Mouse (Mus musculus) forebrain, embryonic 12.5 days (tissue): ENCODE measurements around the gene Fbxo46. TPM values are rescaled to one million over a fixed set of nuclear protein-coding genes. Genes with fewer than 3 reads are reported as not detected.

ENCODE experiments used
- ATAC-seq: fragments of 200-750 bp; cut with Nextera tagmentation; 2 replicates; pipeline ENCODE4 v1.8.0; 2017; ENCODE audit warnings: moderate TSS enrichment; ENCODE audit not compliant: low FRiP score
- H3K27ac ChIP-seq: fragments of 300-500 bp; sonication (generic); 2 replicates; pipeline ENCODE4 v1.5.1; 2016; ENCODE audit warnings: mild to moderate bottlenecking
- H3K27me3 ChIP-seq: fragments of 300-500 bp; sonication (generic); 2 replicates; pipeline ENCODE4 v1.6.1; 2016; ENCODE audit warnings: mild to moderate bottlenecking
- H3K36me3 ChIP-seq: fragments of 300-500 bp; sonication (generic); replicated peaks from 2 replicates; pipeline ENCODE4 v1.6.1; 2016; ENCODE audit warnings: mild to moderate bottlenecking
- H3K4me1 ChIP-seq: fragments of 300-500 bp; sonication (generic); 2 replicates; pipeline ENCODE4 v1.6.1; 2016
- H3K4me2 ChIP-seq: fragments of 300-500 bp; sonication (generic); 2 replicates; pipeline ENCODE4 v1.6.1; 2016; ENCODE audit warnings: mild to moderate bottlenecking, moderate library complexity
- H3K4me3 ChIP-seq: fragments of 300-500 bp; sonication (generic); replicated peaks from 2 replicates; pipeline ENCODE4 v1.5.1; 2016; ENCODE audit warnings: mild to moderate bottlenecking
- H3K9ac ChIP-seq: fragments of 300-500 bp; sonication (generic); 2 replicates; pipeline ENCODE4 v1.6.1; 2016; ENCODE audit warnings: mild to moderate bottlenecking
- H3K9me3 ChIP-seq: fragments of 300-500 bp; sonication (generic); 2 replicates; pipeline ENCODE4 v1.6.1; 2016
- WGBS: fragments of 180-500 bp; shearing (Covaris S2); methylation state at CpG from one replicate; pipeline ENCODE4 v1.1.7; 2016; 5-methylcytosine and 5-hydroxymethylcytosine counted together
- polyA plus RNA-seq: library from polyadenylated mRNA; unstranded; fragments of >200 nt; fragmentation: Nextera tagmentation; extraction: Ambion mirVana; gene quantifications from 2 replicates; pipeline ENCODE4 v1.2.1, GENCODE M21; 2016

Fbxo46 gene
- polyA plus RNA-seq, 1 experiment from 2014 or later, result 18.4 TPM

- Histone ChIP-seq H3K4me2 (no peak overlapping the region), H3K27ac (no peak overlapping the region), H3K9ac (no peak overlapping the region), H3K4me1 (peaks cover 20% of the 10 kb centered on the region), H3K4me3 (0 out of 2 replicates have a peak overlapping the region, but pooled peaks have one; percentile 74), H3K36me3 (no peaks in the 10 kb centered on the region), H3K27me3 (peaks cover 12% of the 10 kb centered on the region), H3K9me3 (peaks cover 11% of the 10 kb centered on the region)
- WGBS, result 92% methylated on average over 8 of the region's 8 CpGs
- peak; percentile 28; the same call in 1 of the 2 replicates for ATAC-seq
These were observed 576 bp upstream of the Fbxo46 start for GRCm38 (mm10) chr7:19119083-19119482.

GRCm38 (mm10) chr7:19121686-19122085 lies 2.0 kb downstream of the Fbxo46 start:
- no peak for ATAC-seq
- peaks cover 20% of the 10 kb centered on the region for H3K4me1 ChIP-seq
- H3K4me3 ChIP-seq, result no peak overlapping the region
- H3K9me3 ChIP-seq, result peaks cover 11% of the 10 kb centered on the region
- H3K36me3 ChIP-seq, result 0 out of 2 replicates have a peak, but pooled peaks cover 7% of the 10 kb centered on the region
- peaks cover 12% of the 10 kb centered on the region for H3K27me3 ChIP-seq
- 95% methylated on average over 4 of the region's 4 CpGs for WGBS
- no peak overlapping the region for H3K9ac ChIP-seq
- no peak overlapping the region for H3K27ac ChIP-seq
- no peak overlapping the region for H3K4me2 ChIP-seq

DNA sequence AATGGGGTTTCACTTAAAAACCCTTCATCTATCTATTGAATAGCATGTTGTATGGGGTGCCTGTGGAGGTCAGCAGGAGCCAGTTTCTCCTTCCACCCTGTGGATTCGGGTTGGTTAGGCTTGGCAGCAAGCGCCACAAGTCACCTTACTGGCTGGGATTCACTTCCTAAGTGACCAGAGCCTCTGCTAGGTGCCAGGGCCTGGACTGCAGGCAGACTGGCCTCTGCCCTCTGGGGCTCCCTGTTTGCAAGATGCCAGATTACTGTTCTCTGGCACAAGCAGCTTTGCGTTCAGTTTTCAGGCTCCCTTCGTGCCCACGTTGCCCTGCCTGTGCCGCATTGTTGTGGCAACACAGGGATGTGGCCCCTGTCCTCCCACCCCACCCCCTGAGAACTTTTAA lies 5.1 kb downstream of the Fbxo46 start:
- 90% methylated on average over 6 of the region's 6 CpGs for WGBS
- Histone ChIP-seq H3K36me3 (0 out of 2 replicates have a peak, but pooled peaks cover 12% of the 10 kb centered on the region), H3K4me1 (peaks cover 13% of the 10 kb centered on the region), H3K9me3 (no peaks in the 10 kb centered on the region), H3K4me2 (no peak overlapping the region), H3K9ac (no peak overlapping the region), H3K27ac (no peak overlapping the region), H3K4me3 (no peak overlapping the region), H3K27me3 (no peaks in the 10 kb centered on the region)
- ATAC-seq, result no peak

- ATAC-seq, result no peak
- WGBS, result 97% methylated on average over 5 of the region's 5 CpGs
- no peaks in the 10 kb centered on the region for H3K9me3 ChIP-seq
These were observed 8.1 kb downstream of the Fbxo46 start for GRCm38 (mm10) chr7:19127744-19128143.

GRCm38 (mm10) chr7:19129396-19129795 lies 9.7 kb downstream of the Fbxo46 start:
- Histone ChIP-seq H3K9me3 (no peaks in the 10 kb centered on the region), H3K9ac (no peak overlapping the region), H3K27me3 (no peaks in the 10 kb centered on the region), H3K36me3 (0 out of 2 replicates have a peak, but pooled peaks cover 12% of the 10 kb centered on the region), H3K27ac (no peak overlapping the region), H3K4me1 (peaks cover 13% of the 10 kb centered on the region), H3K4me3 (no peak overlapping the region), H3K4me2 (no peak overlapping the region)
- WGBS, result 95% methylated on average over 5 of the region's 5 CpGs
- no peak for ATAC-seq

More at GRCm38 (mm10) chr7:19127744-19128143, 8.1 kb downstream of the Fbxo46 start:
- Histone ChIP-seq H3K36me3 (0 out of 2 replicates have a peak, but pooled peaks cover 12% of the 10 kb centered on the region), H3K4me3 (no peak overlapping the region), H3K4me2 (no peak overlapping the region), H3K27ac (no peak overlapping the region), H3K27me3 (no peaks in the 10 kb centered on the region), H3K9ac (no peak overlapping the region), H3K4me1 (peaks cover 13% of the 10 kb centered on the region)

DNA sequence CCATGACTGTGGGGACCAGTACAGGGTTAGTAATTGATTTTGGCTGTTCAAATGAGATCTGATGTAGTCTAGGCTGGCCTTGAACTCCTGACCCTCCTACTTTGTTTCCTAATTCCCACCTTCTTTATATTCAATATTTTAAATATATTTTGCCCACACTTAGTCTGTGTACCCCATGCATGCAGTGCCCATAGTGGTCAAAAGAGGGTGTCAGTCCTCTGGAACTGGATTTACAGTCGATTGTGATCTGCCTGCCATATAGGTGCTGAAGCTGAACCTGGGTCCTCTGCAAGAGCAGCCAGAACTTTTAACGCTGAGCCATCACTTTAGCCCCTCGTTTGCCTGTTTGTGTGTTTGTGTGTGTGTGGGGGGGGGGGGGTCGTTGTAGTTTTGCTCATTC lies 11.0 kb downstream of the Fbxo46 start:
- Histone ChIP-seq H3K9me3 (no peaks in the 10 kb centered on the region), H3K36me3 (peaks cover 16% of the 10 kb centered on the region), H3K27ac (peak overlapping the region; percentile 91), H3K4me1 (peaks cover 13% of the 10 kb centered on the region), H3K27me3 (no peaks in the 10 kb centered on the region), H3K4me2 (peak overlapping the region; percentile 64), H3K9ac (peak overlapping the region; percentile 56), H3K4me3 (peak overlapping the region; percentile 42; the same call in 1 of the 2 replicates)
- ATAC-seq, result no peak
- 42% methylated on average over 4 of the region's 4 CpGs for WGBS

DNA sequence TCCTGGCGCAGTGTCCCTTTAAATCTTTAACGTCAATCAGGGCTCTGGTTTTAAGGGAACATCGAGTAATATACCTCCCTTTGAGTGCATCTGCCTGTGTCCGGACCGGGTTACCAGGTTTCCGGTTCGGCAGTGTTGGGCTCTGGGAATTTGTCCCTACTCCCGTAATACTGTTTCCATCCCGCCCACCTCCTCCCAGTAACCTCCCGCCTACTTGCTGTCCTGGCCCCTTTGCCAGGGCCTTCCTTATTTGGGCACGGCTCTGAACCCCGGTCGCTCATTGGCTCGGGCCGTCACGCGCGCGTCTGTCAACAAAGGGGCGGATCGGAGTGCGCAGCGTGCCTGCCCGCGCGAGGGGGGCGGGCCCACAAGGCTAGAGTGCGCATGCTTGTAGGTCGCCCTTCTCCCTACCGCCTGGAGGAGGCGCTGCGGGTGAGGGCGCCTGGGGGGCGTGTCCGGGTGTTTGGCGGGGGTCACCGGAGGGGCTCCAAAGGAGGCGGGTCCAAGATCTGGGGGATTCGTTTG lies 11.7 kb downstream of the Fbxo46 start:
- no peaks in the 10 kb centered on the region for H3K9me3 ChIP-seq
- ATAC-seq, result peak; percentile 99
- H3K4me2 ChIP-seq, result peak overlapping the region; percentile 64
- H3K36me3 ChIP-seq, result peaks cover 18% of the 10 kb centered on the region
- peak overlapping the region; percentile 91 for H3K27ac ChIP-seq
- H3K4me1 ChIP-seq, result peaks cover 13% of the 10 kb centered on the region
- under 1% methylated on average over 39 of the region's 39 CpGs for WGBS
- H3K9ac ChIP-seq, result peak overlapping the region; percentile 56
- H3K27me3 ChIP-seq, result no peaks in the 10 kb centered on the region
- H3K4me3 ChIP-seq, result peak overlapping the region; percentile 42

DNA sequence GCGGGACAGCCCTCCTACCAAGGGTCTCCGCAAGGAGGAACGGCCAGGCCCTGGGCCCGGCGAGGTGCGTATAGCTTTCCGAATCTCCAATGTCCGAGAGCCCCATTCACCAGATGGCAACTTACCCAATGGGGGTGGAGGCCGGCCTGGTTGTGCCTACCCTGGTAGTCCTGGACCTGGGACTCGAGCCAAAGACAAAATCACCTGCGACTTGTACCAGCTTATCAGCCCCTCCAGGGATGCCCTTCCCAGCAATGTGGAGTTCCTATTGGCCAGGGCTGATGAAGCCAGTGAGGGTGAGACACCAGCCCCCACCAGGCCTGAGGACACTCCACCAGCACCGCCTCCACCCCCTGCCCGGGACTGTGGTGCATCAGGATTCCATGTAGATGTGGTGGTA lies 16.5 kb downstream of the Fbxo46 start:
- Histone ChIP-seq H3K9ac (no peak overlapping the region), H3K36me3 (peaks cover 54% of the 10 kb centered on the region), H3K9me3 (no peaks in the 10 kb centered on the region), H3K27ac (no peak overlapping the region), H3K4me3 (no peak overlapping the region), H3K27me3 (no peaks in the 10 kb centered on the region), H3K4me2 (no peak overlapping the region), H3K4me1 (peaks cover 6% of the 10 kb centered on the region)
- 95% methylated on average over 13 of the region's 13 CpGs for WGBS
- no peak for ATAC-seq

DNA sequence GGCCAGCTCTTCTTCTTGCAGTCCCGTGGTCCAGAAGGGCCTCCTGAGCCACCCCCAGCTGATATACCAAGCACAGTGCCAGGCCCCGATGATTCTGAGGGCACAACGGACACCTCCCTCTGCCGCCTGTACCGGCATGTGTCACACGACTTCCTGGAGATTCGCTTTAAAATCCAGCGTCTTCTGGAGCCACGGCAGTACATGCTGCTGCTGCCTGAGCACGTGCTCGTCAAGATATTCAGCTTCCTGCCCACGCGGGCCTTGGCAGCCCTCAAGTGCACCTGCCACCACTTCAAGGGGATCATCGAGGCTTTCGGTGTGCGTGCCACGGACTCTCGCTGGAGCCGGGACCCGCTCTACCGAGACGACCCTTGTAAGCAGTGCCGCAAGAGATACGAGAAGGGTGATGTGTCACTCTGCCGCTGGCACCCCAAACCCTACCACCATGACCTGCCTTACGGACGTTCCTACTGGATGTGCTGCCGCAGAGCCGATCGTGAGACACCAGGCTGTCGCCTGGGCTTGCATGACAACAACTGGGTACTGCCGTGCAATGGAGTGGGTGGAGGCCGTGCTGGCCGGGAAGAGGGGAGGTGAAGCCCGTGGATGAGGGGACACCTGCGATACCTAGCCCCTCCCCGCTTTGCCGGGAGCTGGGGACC lies 17.1 kb downstream of the Fbxo46 start:
- 94% methylated on average over 38 of the region's 38 CpGs for WGBS
- ATAC-seq, result no peak
- no peak overlapping the region for H3K27ac ChIP-seq

GRCm38 (mm10) chr7:19137380-19137779 lies 17.7 kb downstream of the Fbxo46 start:
- Histone ChIP-seq H3K4me2 (no peak overlapping the region), H3K36me3 (peaks cover 63% of the 10 kb centered on the region), H3K4me1 (no peaks in the 10 kb centered on the region), H3K27ac (no peak overlapping the region), H3K4me3 (no peak overlapping the region), H3K27me3 (no peaks in the 10 kb centered on the region), H3K9me3 (no peaks in the 10 kb centered on the region), H3K9ac (no peak overlapping the region)
- 51% methylated on average over 5 of the region's 5 CpGs for WGBS
- no peak for ATAC-seq

More for the DNA sequence above, 17.1 kb downstream of the Fbxo46 start:
- Histone ChIP-seq H3K4me2 (no peak overlapping the region), H3K9ac (no peak overlapping the region), H3K4me3 (no peak overlapping the region), H3K27me3 (no peaks in the 10 kb centered on the region), H3K9me3 (no peaks in the 10 kb centered on the region), H3K36me3 (peaks cover 58% of the 10 kb centered on the region), H3K4me1 (peaks cover 3% of the 10 kb centered on the region)

DNA sequence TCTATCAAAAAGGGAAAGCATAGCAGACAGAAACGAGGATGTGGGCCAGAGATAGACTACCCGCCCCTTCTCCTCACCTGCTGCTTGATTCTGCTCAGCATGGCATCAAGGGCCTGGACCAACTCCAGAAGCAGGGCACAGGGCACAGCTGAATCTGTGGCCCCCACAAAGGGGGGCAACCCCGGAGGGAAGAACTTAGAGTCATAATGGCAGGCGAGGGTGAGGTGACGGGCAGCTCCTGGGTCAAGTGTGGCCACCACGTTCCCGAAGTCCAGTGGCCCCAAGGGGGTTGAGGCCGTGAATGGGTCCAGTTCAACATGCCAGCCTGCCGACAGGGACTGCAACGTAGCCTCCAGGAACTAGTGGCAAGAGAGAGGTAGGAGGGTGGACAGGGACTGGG lies 27.1 kb downstream of the Fbxo46 start:
- peaks cover 18% of the 10 kb centered on the region for H3K4me1 ChIP-seq
- H3K27ac ChIP-seq, result no peak overlapping the region
- H3K36me3 ChIP-seq, result peaks cover 28% of the 10 kb centered on the region
- H3K4me2 ChIP-seq, result no peak overlapping the region
- H3K9me3 ChIP-seq, result no peaks in the 10 kb centered on the region
- 90% methylated on average over 10 of the region's 10 CpGs for WGBS
- H3K4me3 ChIP-seq, result no peak overlapping the region
- ATAC-seq, result no peak
- H3K9ac ChIP-seq, result no peak overlapping the region
- H3K27me3 ChIP-seq, result no peaks in the 10 kb centered on the region

DNA sequence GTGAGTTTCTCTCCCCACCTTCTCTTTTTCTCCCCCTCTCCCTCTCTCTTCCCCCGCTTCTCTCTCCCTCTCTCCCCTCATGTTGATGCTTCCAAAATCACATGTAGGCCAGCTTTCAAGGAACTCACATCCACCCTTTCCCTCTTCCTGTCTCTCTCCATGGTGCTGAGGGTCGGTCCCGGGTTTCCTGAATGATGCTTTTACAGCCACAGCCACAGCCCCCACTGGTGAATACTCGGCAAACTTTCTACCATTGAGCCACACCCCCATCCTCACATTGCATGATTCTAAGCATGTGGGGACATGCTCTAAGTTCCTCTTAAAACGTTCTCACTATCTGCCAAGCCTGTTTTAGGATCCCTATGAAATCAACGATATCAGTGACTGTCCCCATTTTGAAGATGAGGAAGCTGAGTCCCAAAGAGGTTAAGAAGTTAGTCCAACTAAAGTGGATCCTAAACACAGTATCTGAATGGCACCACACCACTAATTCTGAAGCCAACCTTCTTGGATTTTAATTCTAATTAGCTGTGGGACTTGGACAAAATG lies 27.9 kb downstream of the Fbxo46 start:
- Histone ChIP-seq H3K9ac (no peak overlapping the region), H3K4me3 (no peak overlapping the region), H3K27ac (no peak overlapping the region), H3K9me3 (no peaks in the 10 kb centered on the region), H3K4me1 (peaks cover 18% of the 10 kb centered on the region), H3K36me3 (peaks cover 30% of the 10 kb centered on the region), H3K4me2 (peak overlapping the region; percentile 87), H3K27me3 (no peaks in the 10 kb centered on the region)
- WGBS, result 63% methylated on average over 6 of the region's 6 CpGs
- ATAC-seq, result no peak
